Mouse (Mus musculus) retina, postnatal 1 day (tissue): ENCODE measurements around the gene Cbr1.

Source experiments
- DNase-seq: peaks from one replicate; pipeline ENCODE4 v3.0.0-alpha.2; 2012

Cbr1 gene

GRCm38 (mm10) chr16:93605553-93605952 is at the start of gene Cbr1:
Cbr1 (plus strand) TSS chr16:93605853.
- no peak for DNase-seq

GRCm38 (mm10) chr16:93557646-93558045 is 48.0 kb upstream of the Cbr1 start:
- DNase-seq, result no peak

GRCm38 (mm10) chr16:93558499-93558898 is 47.2 kb upstream of the Cbr1 start:
- DNase-seq, result no peak

GRCm38 (mm10) chr16:93572383-93572782 is 33.3 kb upstream of the Cbr1 start:
- DNase-seq, result no peak

- no peak for DNase-seq
Measured at GRCm38 (mm10) chr16:93573434-93573833, 32.2 kb upstream of the Cbr1 start.

- no peak for DNase-seq
Measured at GRCm38 (mm10) chr16:93574521-93575191, 31.0 kb upstream of the Cbr1 start.

- no peak for DNase-seq
Measured at GRCm38 (mm10) chr16:93575574-93575973, 30.1 kb upstream of the Cbr1 start.

- DNase-seq, result peak; percentile 81
Measured at GRCm38 (mm10) chr16:93576412-93577082, 29.1 kb upstream of the Cbr1 start.

- DNase-seq, result no peak
Measured at GRCm38 (mm10) chr16:93578346-93579005, 27.2 kb upstream of the Cbr1 start.

- peak; percentile 71 for DNase-seq
Measured at GRCm38 (mm10) chr16:93581125-93581524, 24.5 kb upstream of the Cbr1 start.

GRCm38 (mm10) chr16:93584976-93585702 is 20.5 kb upstream of the Cbr1 start:
- no peak for DNase-seq

GRCm38 (mm10) chr16:93585703-93586205 is 19.9 kb upstream of the Cbr1 start:
- DNase-seq, result no peak

GRCm38 (mm10) chr16:93586382-93586781 is 19.3 kb upstream of the Cbr1 start:
- DNase-seq, result no peak

- no peak for DNase-seq
Measured at GRCm38 (mm10) chr16:93588281-93588680, 17.4 kb upstream of the Cbr1 start.

GRCm38 (mm10) chr16:93590915-93591314 is 14.7 kb upstream of the Cbr1 start:
- no peak for DNase-seq

GRCm38 (mm10) chr16:93591450-93592430 is 13.9 kb upstream of the Cbr1 start:
- DNase-seq, result no peak

- no peak for DNase-seq
Measured at GRCm38 (mm10) chr16:93592711-93593110, 12.9 kb upstream of the Cbr1 start.

GRCm38 (mm10) chr16:93593406-93593805 is 12.2 kb upstream of the Cbr1 start:
- DNase-seq, result no peak

- DNase-seq, result no peak
Measured at GRCm38 (mm10) chr16:93594448-93594847, 11.2 kb upstream of the Cbr1 start.

GRCm38 (mm10) chr16:93595766-93596165 is 9.9 kb upstream of the Cbr1 start:
- no peak for DNase-seq

GRCm38 (mm10) chr16:93596807-93597206 is 8.8 kb upstream of the Cbr1 start:
- DNase-seq, result no peak

- DNase-seq, result no peak
Measured at GRCm38 (mm10) chr16:93597551-93597950, 8.1 kb upstream of the Cbr1 start.
